Mouse (Mus musculus): Measurements from ENCODE around the gene Ptprb.

DNA sequence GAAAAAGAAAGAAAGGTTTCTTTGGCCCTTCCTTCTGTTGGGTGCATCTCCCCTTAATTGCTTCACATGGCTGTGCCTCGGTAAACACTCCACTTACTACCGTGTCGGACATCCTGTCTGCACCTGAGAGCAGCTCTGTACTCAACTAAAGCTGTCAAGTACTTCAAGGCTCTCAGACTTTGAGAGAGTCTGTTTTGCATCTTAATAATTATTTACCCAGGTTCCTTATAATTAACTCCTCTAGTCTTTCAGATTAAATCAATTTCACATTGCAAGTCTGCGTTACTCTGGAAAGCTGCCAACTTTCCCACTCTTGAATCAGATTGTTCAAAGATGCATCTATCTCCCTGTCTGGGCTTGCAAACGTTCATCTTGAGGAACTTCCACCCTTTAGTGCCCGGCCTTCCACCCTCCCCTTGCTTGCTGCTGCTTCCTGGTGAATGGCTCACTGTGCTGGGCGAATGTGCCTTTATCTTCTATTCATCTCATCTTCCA lies 111.1 kb downstream of the Ptprb start:
- no peak for TF ChIP-seq GATA1 (IDR thresholded peaks at IDR 0.05; ENCODE audit: low read length)
- no peak for TF ChIP-seq TAL1 (IDR thresholded peaks at IDR 0.05; ENCODE audit: low read length)
